Mouse (Mus musculus) midbrain, embryonic 11.5 days (tissue): ENCODE measurements around the gene Setx. TPM values are rescaled to one million over a fixed set of nuclear protein-coding genes. Genes with fewer than 3 reads are reported as not detected.
"Not testable (repeated sequence)": the region's sequence is repeated elsewhere in the genome, so short reads cannot be mapped to it uniquely, and the experiment has no call there.

Experiments used
- ATAC-seq: fragments of 200-750 bp; cut with Nextera tagmentation; 2 replicates; pipeline ENCODE4 v1.8.0; 2017; ENCODE audit warnings: moderate TSS enrichment, moderate library complexity; ENCODE audit not compliant: low FRiP score
- DNase-seq: peaks from one replicate; pipeline ENCODE4 v3.0.0; 2015; ENCODE audit warnings: low spot score; ENCODE audit errors: missing footprints
- H3K27ac ChIP-seq: fragments of 300-500 bp; sonication (generic); 2 replicates; pipeline ENCODE4 v1.5.1; 2014; ENCODE audit warnings: low read depth, low read length
- H3K27me3 ChIP-seq: fragments of 300-500 bp; sonication (generic); 2 replicates; pipeline ENCODE4 v1.6.1; 2014; ENCODE audit warnings: mild to moderate bottlenecking, low read length, moderate library complexity, mixed read lengths; ENCODE audit not compliant: control insufficient read depth, insufficient read depth
- H3K36me3 ChIP-seq: fragments of 300-500 bp; sonication (generic); 2 replicates; pipeline ENCODE4 v1.6.1; 2014; ENCODE audit warnings: mild to moderate bottlenecking, low read length, moderate library complexity, mixed read lengths; ENCODE audit not compliant: control insufficient read depth, insufficient read depth
- H3K4me1 ChIP-seq: fragments of 300-500 bp; sonication (generic); 2 replicates; pipeline ENCODE4 v1.6.1; 2014; ENCODE audit warnings: low read length; ENCODE audit not compliant: control insufficient read depth, insufficient read depth
- H3K4me2 ChIP-seq: fragments of 300-500 bp; sonication (generic); 2 replicates; pipeline ENCODE4 v1.6.1; 2014; ENCODE audit warnings: mild to moderate bottlenecking, moderate library complexity
- H3K4me3 ChIP-seq: fragments of 300-500 bp; sonication (generic); 2 replicates; pipeline ENCODE4 v1.5.1; 2014; ENCODE audit warnings: low read depth, low read length
- H3K9ac ChIP-seq: fragments of 300-500 bp; sonication (generic); 2 replicates; pipeline ENCODE4 v1.6.1; 2014; ENCODE audit warnings: low read length
- H3K9me3 ChIP-seq: fragments of 300-500 bp; sonication (generic); 2 replicates; pipeline ENCODE4 v1.6.1; 2016; ENCODE audit warnings: low read length; ENCODE audit not compliant: control insufficient read depth
- WGBS: fragments of 180-500 bp; shearing (Covaris S2); extraction: QIAGEN DNeasy Blood & Tissue Kit; methylation state at CpG from one replicate; pipeline ENCODE4 v1.1.7; 2014; 5-methylcytosine and 5-hydroxymethylcytosine counted together
- polyA plus RNA-seq: library from polyadenylated mRNA; unstranded; fragments of >200 nt; fragmentation: Nextera tagmentation; extraction: Ambion mirVana; gene quantifications from 2 replicates; pipeline ENCODE4 v1.2.1, GENCODE M21; 2014

Gene Setx
- polyA plus RNA-seq: 11.0 and 11.2 TPM in 2 replicates

DNA sequence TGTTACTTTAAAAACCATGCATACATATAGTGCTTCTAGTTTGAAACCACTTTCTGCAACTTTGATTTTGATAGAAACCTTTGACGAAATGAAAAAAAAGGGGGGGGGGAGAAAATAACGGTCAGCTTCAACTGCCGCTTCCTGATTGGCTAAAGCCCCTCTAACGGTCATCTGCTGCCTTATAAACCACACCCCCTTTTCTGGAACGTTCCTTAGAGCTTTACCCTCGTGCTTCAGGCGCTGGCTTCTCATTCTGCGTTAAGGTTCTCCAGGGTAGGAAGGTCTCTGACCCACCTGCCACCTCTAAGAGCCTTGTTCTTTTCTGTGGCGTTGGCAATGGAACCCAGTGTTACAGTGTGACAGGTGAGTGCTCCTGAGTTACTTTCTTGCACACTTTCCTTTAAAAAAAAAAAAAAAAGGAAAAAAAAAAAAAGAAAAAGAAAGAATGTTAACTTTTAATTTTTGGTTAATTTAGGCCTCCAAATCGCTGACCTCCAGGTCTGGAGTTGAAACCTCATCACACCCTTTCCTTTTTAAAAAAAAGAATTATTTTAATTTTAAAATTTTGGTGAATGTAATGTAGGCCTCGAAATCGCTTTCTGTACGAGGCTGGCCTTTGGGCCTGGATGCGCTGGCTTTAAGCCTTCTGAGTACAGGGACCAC is at the start of gene Setx:
Gene Setx, plus strand, starts transcription at position 275 of the 663 bp plus-strand sequence.
- Histone ChIP-seq H3K4me2 (peak within 1 kb of the TSS; percentile 77), H3K4me1 (peaks cover 5% of the 10 kb centered on the region), H3K9ac (peak within 1 kb of the TSS; percentile 81), H3K36me3 (no peaks in the 10 kb centered on the region), H3K9me3 (no peaks in the 10 kb centered on the region), H3K27me3 (no peaks in the 10 kb centered on the region), H3K4me3 (peak within 1 kb of the TSS; percentile 71), H3K27ac (peak within 1 kb of the TSS; percentile 91)
- ATAC-seq: no peak
- no peak for DNase-seq
- WGBS: 73% methylated on average over 14 of the region's 14 CpGs

- 95% methylated on average over 7 of the region's 7 CpGs for WGBS
- ATAC-seq: no peak
These were observed 49.3 kb upstream of the Setx start for GRCm38 (mm10) chr2:29074676-29075075.

GRCm38 (mm10) chr2:29075331-29076070 is 48.5 kb upstream of the Setx start:
- H3K4me2 ChIP-seq: no peak overlapping the region
- WGBS: 92% methylated on average over 11 of the region's 11 CpGs
- H3K4me1 ChIP-seq: no peaks in the 10 kb centered on the region
- H3K27me3 ChIP-seq: no peaks in the 10 kb centered on the region
- ATAC-seq: no peak
- no peak for DNase-seq
- no peak overlapping the region for H3K4me3 ChIP-seq
- peaks cover 25% of the 10 kb centered on the region for H3K36me3 ChIP-seq
- no peak overlapping the region for H3K27ac ChIP-seq
- no peak overlapping the region for H3K9ac ChIP-seq
- H3K9me3 ChIP-seq: no peaks in the 10 kb centered on the region

More at GRCm38 (mm10) chr2:29074676-29075075, 49.3 kb upstream of the Setx start:
- Histone ChIP-seq H3K27ac (no peak overlapping the region), H3K9ac (no peak overlapping the region), H3K4me1 (no peaks in the 10 kb centered on the region), H3K27me3 (no peaks in the 10 kb centered on the region), H3K4me2 (no peak overlapping the region), H3K36me3 (peaks cover 20% of the 10 kb centered on the region), H3K4me3 (no peak overlapping the region), H3K9me3 (no peaks in the 10 kb centered on the region)
- DNase-seq: no peak

- no peaks in the 10 kb centered on the region for H3K4me1 ChIP-seq
- peaks cover 30% of the 10 kb centered on the region for H3K36me3 ChIP-seq
- no peak overlapping the region for H3K27ac ChIP-seq
- DNase-seq (no peak), ATAC-seq (no peak)
- H3K27me3 ChIP-seq: no peaks in the 10 kb centered on the region
- 91% methylated on average over 2 of the region's 2 CpGs for WGBS
- no peak overlapping the region for H3K9ac ChIP-seq
- no peak overlapping the region for H3K4me3 ChIP-seq
- H3K4me2 ChIP-seq: no peak overlapping the region
- H3K9me3 ChIP-seq: no peaks in the 10 kb centered on the region
These were observed 47.8 kb upstream of the Setx start for GRCm38 (mm10) chr2:29076226-29076625.

DNA sequence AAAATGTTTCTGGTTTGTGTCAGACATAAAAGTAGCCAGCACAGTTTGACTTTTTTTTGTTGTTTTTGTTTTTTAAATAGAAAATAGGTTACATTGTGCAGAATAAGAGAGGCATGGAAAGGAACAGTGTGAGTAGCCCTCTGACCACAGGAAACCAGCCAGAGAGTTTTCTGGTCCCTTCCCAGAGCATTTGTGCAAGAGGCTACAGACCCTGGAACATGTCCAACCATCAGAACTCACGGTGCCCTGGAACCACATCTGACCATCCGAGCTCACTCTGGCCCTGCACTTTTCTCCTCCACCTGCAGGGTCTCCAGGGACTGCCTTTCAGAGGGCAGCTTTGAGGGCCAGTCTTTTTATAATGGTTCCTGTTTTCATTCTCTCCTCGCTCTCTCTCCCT is 42.0 kb upstream of the Setx start:
- no peaks in the 10 kb centered on the region for H3K27me3 ChIP-seq
- H3K9me3 ChIP-seq: no peaks in the 10 kb centered on the region
- no peak overlapping the region for H3K4me2 ChIP-seq
- ATAC-seq: no peak
- no peak overlapping the region for H3K9ac ChIP-seq
- no peak overlapping the region for H3K4me3 ChIP-seq
- 81% methylated on average over 3 of the region's 3 CpGs for WGBS
- H3K36me3 ChIP-seq: peaks cover 24% of the 10 kb centered on the region; the same call in 1 of the 2 replicates
- no peaks in the 10 kb centered on the region for H3K4me1 ChIP-seq
- no peak overlapping the region for H3K27ac ChIP-seq
- no peak for DNase-seq

GRCm38 (mm10) chr2:29086026-29086425 is 38.0 kb upstream of the Setx start:
- 96% methylated on average over 7 of the region's 7 CpGs for WGBS
- Histone ChIP-seq H3K4me3 (no peak overlapping the region), H3K9me3 (no peaks in the 10 kb centered on the region), H3K27ac (no peak overlapping the region), H3K36me3 (peaks cover 14% of the 10 kb centered on the region; the same call in 1 of the 2 replicates), H3K4me1 (no peaks in the 10 kb centered on the region), H3K4me2 (no peak overlapping the region), H3K27me3 (no peaks in the 10 kb centered on the region), H3K9ac (no peak overlapping the region)
- ATAC-seq (no peak), DNase-seq (no peak)

DNA sequence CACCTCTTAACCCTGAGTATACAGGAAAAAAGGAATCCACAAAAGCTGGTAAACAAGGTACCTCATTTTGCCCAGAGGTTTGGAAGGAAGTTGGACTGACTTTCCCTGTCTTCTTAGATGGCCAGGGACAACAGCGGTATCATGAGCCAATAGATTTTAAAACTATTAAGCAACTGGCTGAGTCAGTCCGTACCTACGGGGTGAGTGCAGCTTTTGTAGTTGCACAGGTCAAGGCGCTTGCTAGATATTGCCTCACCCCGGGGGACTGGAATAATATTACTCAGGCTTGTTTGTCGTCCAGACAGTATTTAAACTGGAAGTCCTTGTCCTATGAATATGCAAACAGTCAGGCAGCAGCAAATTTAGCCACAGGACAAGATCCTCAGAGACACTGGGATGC is 34.7 kb upstream of the Setx start:
- not testable (repeated sequence) for H3K27ac ChIP-seq, DNase-seq, H3K36me3 ChIP-seq, ATAC-seq, H3K4me2 ChIP-seq, H3K9me3 ChIP-seq, H3K9ac ChIP-seq, H3K4me3 ChIP-seq, H3K4me1 ChIP-seq, H3K27me3 ChIP-seq
- WGBS: 85% methylated on average over 6 of the region's 6 CpGs

DNA sequence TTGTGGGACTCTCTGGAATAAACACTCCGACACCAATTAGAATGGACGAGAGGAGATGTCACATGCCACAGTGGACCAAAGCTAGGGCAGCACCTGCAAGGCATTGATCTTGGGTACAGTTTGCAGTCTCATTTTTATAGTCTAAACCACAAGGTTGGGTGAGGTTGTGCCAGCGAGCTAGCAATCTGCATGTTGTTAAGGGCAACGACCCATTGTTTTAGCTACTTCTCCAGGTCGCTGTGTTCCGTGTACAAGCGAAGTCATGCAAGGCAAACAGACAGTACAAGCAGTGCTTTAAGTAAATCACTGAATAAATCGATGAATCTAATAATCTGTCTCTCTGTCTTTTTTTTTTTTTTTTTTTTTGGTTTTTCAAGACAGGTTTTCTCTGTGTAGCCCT is 28.3 kb upstream of the Setx start:
- no peaks in the 10 kb centered on the region for H3K36me3 ChIP-seq
- no peak overlapping the region for H3K9ac ChIP-seq
- no peak overlapping the region for H3K4me3 ChIP-seq
- H3K4me2 ChIP-seq: no peak overlapping the region
- H3K9me3 ChIP-seq: no peaks in the 10 kb centered on the region
- H3K4me1 ChIP-seq: no peaks in the 10 kb centered on the region
- no peak for ATAC-seq
- WGBS: 93% methylated on average over 8 of the region's 8 CpGs
- no peak for DNase-seq
- H3K27me3 ChIP-seq: no peaks in the 10 kb centered on the region
- no peak overlapping the region for H3K27ac ChIP-seq

- Histone ChIP-seq H3K9me3 (no peaks in the 10 kb centered on the region), H3K4me1 (no peaks in the 10 kb centered on the region), H3K4me2 (no peak overlapping the region), H3K4me3 (no peak overlapping the region), H3K36me3 (no peaks in the 10 kb centered on the region), H3K9ac (no peak overlapping the region), H3K27ac (no peak overlapping the region), H3K27me3 (no peaks in the 10 kb centered on the region)
- ATAC-seq (no peak), DNase-seq (no peak)
- 57% methylated on average over 4 of the region's 4 CpGs for WGBS
These were observed 27.2 kb upstream of the Setx start for GRCm38 (mm10) chr2:29096751-29097150.
